Mouse (Mus musculus) erythroblast, embryonic 14.5 days (primary cell): ENCODE measurements around the gene Bud23. TPM values are rescaled to one million over a fixed set of nuclear protein-coding genes. Genes with fewer than 3 reads are reported as not detected.
"Not testable (repeated sequence)": the region's sequence is repeated elsewhere in the genome, so short reads cannot be mapped to it uniquely, and the experiment has no call there.

Experiments used
- H3K27me3 ChIP-seq: 2 replicates; pipeline ENCODE4 v1.6.1; 2012; ENCODE audit warnings: inconsistent platforms; ENCODE audit not compliant: control insufficient read depth
- H3K36me3 ChIP-seq: 2 replicates; pipeline ENCODE4 v1.6.1; 2012; ENCODE audit warnings: mild to moderate bottlenecking, inconsistent platforms; ENCODE audit not compliant: control insufficient read depth
- H3K4me1 ChIP-seq: 2 replicates; pipeline ENCODE4 v1.6.1; 2012; ENCODE audit warnings: inconsistent platforms; ENCODE audit not compliant: control insufficient read depth
- H3K4me3 ChIP-seq: replicated peaks from 2 replicates; pipeline ENCODE3; 2012; ENCODE audit warnings: moderate library complexity, mild to moderate bottlenecking, inconsistent platforms
- H3K9me3 ChIP-seq: 2 replicates; pipeline ENCODE4 v1.6.1; 2012; ENCODE audit warnings: low read length, inconsistent platforms, mixed read lengths; ENCODE audit not compliant: control insufficient read depth
- GATA1 ChIP-seq: IDR thresholded peaks from 2 replicates; pipeline ENCODE4 v1.6.1; 2012; ENCODE audit warnings: low read length, inconsistent platforms, mixed read lengths
- TAL1 ChIP-seq: IDR thresholded peaks from 3 replicates; pipeline ENCODE4 v1.6.1; 2012; ENCODE audit warnings: low read length, inconsistent platforms, mixed read lengths
- polyA plus RNA-seq: library from polyadenylated mRNA; stranded (reverse); fragments of >175 nt; gene quantifications from 2 replicates; pipeline ENCODE4 v1.2.3, GENCODE M21; 2012

The Bud23 gene
- polyA plus RNA-seq, 1 experiment, result 12.3 TPM

GRCm38 (mm10) chr5:135073349-135074150 is 8.8 kb upstream of the Bud23 start:
- no peak for TF ChIP-seq TAL1
- no peak for TF ChIP-seq GATA1
- Histone ChIP-seq H3K4me3 (no peak overlapping the region), H3K4me1 (peaks cover 32% of the 10 kb centered on the region), H3K9me3 (no peaks in the 10 kb centered on the region), H3K36me3 (no peaks in the 10 kb centered on the region), H3K27me3 (peaks cover 13% of the 10 kb centered on the region)

- Histone ChIP-seq H3K27me3 (peaks cover 9% of the 10 kb centered on the region), H3K4me1 (peaks cover 24% of the 10 kb centered on the region), H3K36me3 (peaks cover under 1% of the 10 kb centered on the region), H3K4me3 (no peak overlapping the region), H3K9me3 (no peaks in the 10 kb centered on the region)
- TF ChIP-seq GATA1, result no peak
- no peak for TF ChIP-seq TAL1
Observed at GRCm38 (mm10) chr5:135072720-135073119, 8.0 kb upstream of the Bud23 start.

GRCm38 (mm10) chr5:135072061-135072460 is 7.3 kb upstream of the Bud23 start:
- H3K27me3 ChIP-seq, result peaks cover 5% of the 10 kb centered on the region; the same call in 1 of the 2 replicates
- H3K9me3 ChIP-seq, result no peaks in the 10 kb centered on the region
- H3K4me3 ChIP-seq, result no peak overlapping the region
- peaks cover 8% of the 10 kb centered on the region for H3K36me3 ChIP-seq
- TF ChIP-seq TAL1 (no peak), GATA1 (no peak)
- H3K4me1 ChIP-seq, result peaks cover 19% of the 10 kb centered on the region

- no peak overlapping the region for H3K4me3 ChIP-seq
- H3K27me3 ChIP-seq, result peaks cover 5% of the 10 kb centered on the region; the same call in 1 of the 2 replicates
- no peaks in the 10 kb centered on the region for H3K9me3 ChIP-seq
- no peak for TF ChIP-seq GATA1
- no peak for TF ChIP-seq TAL1
- H3K4me1 ChIP-seq, result peaks cover 26% of the 10 kb centered on the region
- peaks cover 22% of the 10 kb centered on the region for H3K36me3 ChIP-seq
Observed at GRCm38 (mm10) chr5:135070448-135070847, 5.7 kb upstream of the Bud23 start.

- H3K9me3 ChIP-seq, result no peaks in the 10 kb centered on the region
- peaks cover 48% of the 10 kb centered on the region for H3K4me1 ChIP-seq
- TF ChIP-seq TAL1 (no peak), GATA1 (no peak)
- peaks cover 37% of the 10 kb centered on the region for H3K36me3 ChIP-seq
- H3K4me3 ChIP-seq, result no peak overlapping the region
- no peaks in the 10 kb centered on the region for H3K27me3 ChIP-seq
Observed at GRCm38 (mm10) chr5:135066008-135066407, 1.2 kb upstream of the Bud23 start.

- H3K4me3 ChIP-seq, result peak overlapping the region; percentile 80
- no peaks in the 10 kb centered on the region for H3K27me3 ChIP-seq
- TF ChIP-seq GATA1 (no peak), TAL1 (no peak)
- peaks cover 53% of the 10 kb centered on the region for H3K36me3 ChIP-seq
- H3K4me1 ChIP-seq, result peaks cover 37% of the 10 kb centered on the region
- no peaks in the 10 kb centered on the region for H3K9me3 ChIP-seq
Observed at GRCm38 (mm10) chr5:135064382-135064766, 385 bp downstream of the Bud23 start.

GRCm38 (mm10) chr5:135063629-135064381 is 954 bp downstream of the Bud23 start, which contains the start of gene Dnajc30:
Gene Dnajc30, plus strand, starts transcription at chr5:135064202.
- no peaks in the 10 kb centered on the region for H3K27me3 ChIP-seq
- peaks cover 59% of the 10 kb centered on the region for H3K36me3 ChIP-seq
- TF ChIP-seq GATA1 (0 out of 2 replicates have a peak, but pooled peaks have one; percentile 27), TAL1 (no peak)
- peaks cover 37% of the 10 kb centered on the region for H3K4me1 ChIP-seq
- peak within 1 kb of the TSS; percentile 80 for H3K4me3 ChIP-seq
- no peaks in the 10 kb centered on the region for H3K9me3 ChIP-seq

- TF ChIP-seq GATA1, result no peak
- no peak for TF ChIP-seq TAL1
- no peaks in the 10 kb centered on the region for H3K9me3 ChIP-seq
Observed at GRCm38 (mm10) chr5:135053356-135053755, 11.4 kb downstream of the Bud23 start.

GRCm38 (mm10) chr5:135049268-135049667 is 15.5 kb downstream of the Bud23 start:
- H3K4me3 ChIP-seq, H3K4me1 ChIP-seq, H3K27me3 ChIP-seq, H3K9me3 ChIP-seq: not testable (repeated sequence)
- H3K36me3 ChIP-seq, result peaks cover 24% of the 10 kb centered on the region

More at GRCm38 (mm10) chr5:135053356-135053755, 11.4 kb downstream of the Bud23 start:
- Histone ChIP-seq H3K36me3 (peaks cover 60% of the 10 kb centered on the region), H3K27me3 (no peaks in the 10 kb centered on the region), H3K4me1 (peaks cover 3% of the 10 kb centered on the region; the same call in 1 of the 2 replicates), H3K4me3 (no peak overlapping the region)
